Mouse (Mus musculus) right cerebral cortex, postnatal 10 days (tissue): ENCODE results near the gene Shoc2.
A peak's percentile ranks its signal among the peaks of the same experiment; 100 is the strongest.

Experiments used
- DNase-seq, 2 experiments: peaks; one replicate each; pipeline ENCODE4 v3.0.0; 2021; ENCODE audit warnings: low spot score in 2 of 2

Shoc2 gene

DNA sequence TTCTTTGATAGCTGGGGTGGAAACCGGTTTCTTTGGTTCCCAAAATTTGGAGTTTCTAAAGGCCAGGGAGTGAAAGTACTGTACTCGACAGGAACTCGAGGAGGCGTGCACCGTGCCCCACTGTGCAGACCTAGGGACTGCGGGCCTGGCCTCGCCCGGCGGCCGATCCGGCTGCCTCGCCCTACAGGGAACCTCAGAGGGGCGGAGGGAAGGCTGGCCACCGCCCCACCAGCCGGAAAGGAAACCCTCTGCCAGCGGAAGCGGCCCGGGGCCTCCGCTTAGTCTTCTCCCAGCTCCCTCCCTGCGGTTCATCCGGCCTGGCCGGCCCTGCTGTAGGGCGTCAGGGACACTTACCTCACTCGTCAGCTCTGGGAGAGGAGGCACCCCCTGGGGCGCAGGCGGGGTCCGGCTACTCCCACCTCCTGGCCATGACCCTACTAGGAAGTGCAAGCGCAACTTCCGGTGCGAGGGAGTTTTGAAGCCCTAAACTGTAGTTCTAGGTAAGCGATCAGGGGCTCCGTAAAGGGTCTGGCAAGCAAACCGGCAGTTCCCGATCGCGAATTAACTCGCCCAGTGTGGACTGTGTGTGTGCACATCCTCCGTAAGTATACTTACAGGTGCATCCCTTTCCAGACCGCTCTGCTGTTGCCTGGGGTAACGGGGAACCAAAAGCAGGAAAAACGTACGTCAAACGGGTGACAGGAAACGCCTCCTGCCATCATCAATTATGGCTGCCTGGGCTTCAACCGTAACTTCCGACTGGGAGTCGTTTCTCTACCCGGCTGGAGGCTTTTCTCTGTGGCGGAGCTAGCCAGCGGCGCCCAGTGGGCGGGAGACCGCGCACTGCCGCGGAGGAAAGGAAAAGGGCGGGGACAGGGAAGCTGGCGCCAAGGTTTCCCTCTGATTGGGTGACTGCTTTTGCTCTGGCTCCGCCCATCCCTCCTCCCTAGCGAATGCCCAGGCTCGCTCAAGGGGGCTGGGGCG lies at the start of gene Shoc2, which contains the start of gene Bbip1:
Gene Shoc2, plus strand, starts transcription at position 505 of the 984 bp plus-strand sequence.
Gene Bbip1, minus strand, starts transcription at position 826 of the 984 bp plus-strand sequence.
- peak; percentile 99 to 100 for DNase-seq

DNA sequence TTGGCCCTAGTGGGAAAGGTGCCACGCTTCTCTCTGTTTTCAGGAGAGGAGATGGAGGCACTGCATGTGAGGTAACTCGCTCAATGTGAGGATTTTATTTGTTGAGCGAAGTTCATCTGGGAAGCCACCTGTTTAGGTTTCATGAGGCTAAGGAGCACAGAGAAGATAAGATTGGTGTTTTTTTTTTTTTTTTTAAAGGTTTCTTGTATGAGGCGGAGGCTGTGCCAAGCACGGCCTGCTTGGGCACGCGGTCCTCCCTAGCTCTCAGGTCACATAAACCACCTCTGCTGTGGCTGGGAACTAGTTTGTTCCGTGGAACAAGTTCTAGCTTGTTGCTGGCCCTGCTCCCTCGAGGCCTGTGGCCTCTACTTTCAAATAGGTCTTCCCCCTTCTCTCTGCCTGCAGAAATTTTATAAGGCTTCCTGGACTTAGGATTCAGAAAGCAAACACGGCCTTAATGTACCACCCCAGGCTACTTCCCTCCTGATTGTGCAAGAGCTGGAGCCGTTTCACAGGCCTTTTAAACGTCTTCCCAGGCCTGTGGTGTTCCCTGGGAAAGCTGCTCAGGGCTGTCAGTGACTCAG lies 49.5 kb upstream of the Shoc2 start:
- no peak for DNase-seq

DNA sequence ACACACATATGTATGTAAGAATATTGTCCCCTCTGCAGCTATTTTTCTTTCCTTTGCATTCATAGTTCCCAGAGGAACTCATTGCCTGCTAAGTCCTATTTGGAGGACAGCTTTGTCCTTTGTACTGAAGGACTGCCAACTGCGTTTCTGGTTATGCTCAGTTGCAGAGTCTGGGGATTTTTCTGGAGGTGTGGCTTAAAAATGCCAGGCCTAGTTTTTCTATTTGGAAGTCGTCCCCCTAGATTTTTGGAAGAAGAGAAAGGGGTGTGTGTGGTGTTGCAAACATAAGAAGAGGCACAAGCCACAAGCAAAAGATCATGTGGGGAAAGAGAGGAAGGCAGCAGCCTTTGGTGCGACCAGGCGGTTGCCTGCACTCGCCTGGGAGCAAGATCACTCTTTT lies 46.1 kb upstream of the Shoc2 start:
- peak in 1 of 2 experiments; percentile 26 for DNase-seq

DNA sequence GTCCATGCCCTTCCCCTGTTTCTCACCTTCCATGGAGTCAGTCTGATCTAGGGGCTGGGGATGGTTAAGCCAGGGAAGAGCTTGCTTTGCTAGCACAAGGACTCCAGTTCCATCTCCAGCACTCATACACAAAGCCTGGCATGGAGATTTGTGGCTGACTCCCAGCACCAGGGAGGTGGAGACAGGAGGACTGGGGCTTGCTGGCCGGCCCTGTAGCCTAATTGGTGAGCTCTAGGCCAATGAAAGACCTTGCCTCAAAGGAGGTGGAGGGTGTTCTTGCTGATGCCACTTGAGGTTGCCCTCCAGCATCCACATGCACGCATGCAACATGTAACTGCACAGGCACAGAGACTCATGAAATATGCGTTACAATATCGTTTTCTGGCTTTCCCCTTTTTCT lies 45.6 kb upstream of the Shoc2 start:
- peak in 1 of 2 experiments; percentile 32 for DNase-seq

DNA sequence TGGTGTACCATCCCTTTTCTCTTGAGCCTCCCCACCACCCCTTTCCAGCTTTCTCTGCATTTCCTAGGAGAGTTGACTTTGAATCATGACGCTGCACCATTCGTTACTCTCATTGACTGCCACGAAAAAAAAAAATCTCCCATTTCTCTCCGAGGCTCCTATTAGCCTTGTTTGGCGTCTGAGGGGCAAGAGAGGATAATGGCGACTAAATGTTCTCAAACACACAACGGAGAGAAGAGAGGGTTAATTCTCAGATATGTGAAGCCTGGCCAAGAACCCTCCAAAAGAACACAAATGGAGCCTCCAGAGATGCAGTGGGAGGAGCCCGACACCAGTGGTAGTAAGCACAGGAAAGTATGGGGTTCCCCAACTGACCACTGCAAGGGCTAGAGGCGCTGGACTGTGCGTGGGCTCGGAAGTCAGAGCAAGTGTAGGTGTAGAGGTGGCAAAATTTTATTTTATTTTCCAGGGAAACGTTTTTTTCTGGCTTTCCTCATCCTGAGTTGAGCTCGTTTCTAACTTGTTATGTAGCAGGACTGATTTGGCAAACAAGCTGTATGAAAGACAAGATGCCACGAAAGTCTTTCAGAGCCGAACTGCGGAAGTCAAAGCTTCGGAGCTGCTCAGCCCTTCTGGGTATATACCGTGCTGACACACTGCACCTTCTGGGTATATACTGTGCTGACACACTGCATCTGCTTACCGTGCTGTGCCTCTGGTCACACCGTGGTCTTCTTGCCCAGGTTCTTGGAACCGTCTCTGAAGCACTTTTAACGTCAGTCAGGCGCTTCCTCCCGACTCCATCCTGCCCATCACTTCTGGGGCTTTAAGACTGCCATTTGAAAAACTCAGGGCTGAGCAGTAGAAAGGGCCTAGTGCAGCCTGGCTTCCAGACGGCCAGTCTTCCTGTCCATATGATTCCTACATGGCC lies 44.9 kb upstream of the Shoc2 start:
- DNase-seq: peak in 1 of 2 experiments; percentile 17

DNA sequence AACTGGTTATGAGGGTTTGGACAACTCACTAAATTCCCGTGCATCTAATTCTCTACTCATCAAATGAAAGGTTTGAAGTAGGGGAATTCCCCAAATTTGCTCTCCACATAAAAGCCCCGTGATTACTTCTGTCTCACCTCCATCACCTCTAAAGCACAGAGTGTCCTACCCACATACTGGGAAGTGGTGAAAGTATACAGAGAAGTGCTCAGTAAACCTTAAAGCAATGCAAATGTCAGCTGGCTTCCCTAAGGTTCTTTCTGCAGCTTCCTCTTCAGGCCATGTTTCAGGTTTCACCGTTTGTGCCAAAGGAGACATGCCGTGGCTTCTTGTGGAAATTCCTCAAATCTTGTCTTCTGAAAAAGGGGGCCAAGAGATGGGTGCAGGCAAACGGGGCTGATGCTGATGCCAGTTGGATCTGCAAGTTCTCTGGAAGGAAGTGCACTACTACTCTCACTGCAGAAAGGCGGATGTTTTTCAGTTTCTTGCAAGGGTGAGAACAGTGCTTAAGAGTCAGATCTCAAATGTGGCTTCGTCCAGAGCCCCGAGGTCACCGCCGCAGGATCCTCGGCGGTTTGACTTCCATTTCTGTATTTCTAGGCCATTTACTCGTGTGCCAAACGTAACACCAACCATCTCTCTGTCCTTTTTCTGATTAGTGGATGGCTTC lies 44.0 kb upstream of the Shoc2 start:
- peak in 1 of 2 experiments; percentile 17 for DNase-seq

DNA sequence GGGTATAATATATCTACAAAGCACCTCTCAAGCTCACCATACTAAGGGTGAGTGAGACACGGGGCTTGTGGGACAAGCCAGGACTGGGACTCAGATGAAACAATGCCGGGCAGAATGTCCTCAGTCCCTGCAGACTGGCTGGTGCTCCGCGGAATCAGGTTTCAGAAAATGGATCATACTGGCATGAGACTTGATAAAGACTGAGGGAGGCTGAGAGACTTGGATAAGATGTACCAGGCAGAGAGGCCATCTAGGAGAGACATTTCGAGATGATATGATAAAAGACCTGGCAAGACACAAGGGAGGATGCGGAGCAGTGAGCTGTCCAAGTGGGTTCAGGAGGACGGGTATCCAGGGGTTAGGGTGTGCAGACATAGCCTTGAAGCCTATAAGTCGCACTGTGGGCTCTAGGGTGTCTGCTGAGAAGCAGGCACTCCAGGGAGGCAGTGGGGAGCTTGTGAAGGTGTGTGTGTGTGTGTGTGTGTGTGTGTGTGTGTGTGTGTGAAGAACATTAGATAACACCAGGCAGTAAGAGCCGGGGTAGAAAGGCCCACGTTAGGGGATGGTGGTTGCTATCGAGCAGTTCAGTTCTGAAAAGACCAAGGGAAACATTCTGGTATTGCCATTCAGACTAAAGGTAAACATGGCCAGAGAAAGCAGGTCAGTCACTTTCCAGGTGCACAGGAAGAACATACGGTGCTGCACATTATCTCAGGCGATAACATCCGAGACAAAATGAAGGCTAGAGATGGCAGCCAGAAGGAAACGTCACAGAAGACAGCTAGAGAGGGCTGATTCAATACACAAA lies 42.0 kb upstream of the Shoc2 start:
- peak in 1 of 2 experiments; percentile 29 for DNase-seq

DNA sequence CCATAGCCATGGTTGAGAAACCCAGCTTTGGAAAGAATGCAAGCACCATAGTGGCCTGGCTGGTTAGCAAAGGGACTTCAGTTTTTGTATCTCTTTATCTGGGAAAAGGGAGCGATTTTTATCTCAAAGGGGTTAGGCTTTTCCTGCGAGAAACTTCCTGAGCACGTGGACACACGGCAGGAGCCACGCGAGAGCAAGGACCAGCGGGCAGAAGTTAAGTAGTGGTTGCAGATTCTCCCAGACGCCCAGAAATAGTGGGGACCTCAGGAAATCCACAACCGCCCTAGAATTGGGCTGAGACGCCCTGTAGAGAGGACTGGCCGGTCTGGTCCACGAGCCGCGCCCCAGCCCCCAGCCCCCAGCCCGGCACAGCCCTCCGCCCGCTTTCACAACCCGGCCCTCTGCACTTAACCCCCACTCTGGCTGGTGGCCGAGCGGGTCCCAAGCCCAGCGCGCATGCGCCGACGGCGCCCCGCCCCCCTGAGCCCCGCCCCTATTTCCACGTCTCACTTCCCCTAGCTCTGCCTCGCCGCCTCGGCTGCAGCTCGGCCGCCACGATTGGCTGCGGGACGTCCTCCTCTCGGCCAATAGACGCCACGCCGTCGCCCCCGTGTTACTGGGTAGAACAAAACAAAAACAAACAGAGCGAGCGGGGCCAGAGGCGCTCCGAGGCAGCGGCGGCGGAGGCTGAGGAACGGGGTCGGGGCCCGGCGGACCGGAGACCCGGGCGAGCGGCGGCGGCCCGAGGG lies 41.2 kb upstream of the Shoc2 start:
- peak; percentile 98 for DNase-seq

DNA sequence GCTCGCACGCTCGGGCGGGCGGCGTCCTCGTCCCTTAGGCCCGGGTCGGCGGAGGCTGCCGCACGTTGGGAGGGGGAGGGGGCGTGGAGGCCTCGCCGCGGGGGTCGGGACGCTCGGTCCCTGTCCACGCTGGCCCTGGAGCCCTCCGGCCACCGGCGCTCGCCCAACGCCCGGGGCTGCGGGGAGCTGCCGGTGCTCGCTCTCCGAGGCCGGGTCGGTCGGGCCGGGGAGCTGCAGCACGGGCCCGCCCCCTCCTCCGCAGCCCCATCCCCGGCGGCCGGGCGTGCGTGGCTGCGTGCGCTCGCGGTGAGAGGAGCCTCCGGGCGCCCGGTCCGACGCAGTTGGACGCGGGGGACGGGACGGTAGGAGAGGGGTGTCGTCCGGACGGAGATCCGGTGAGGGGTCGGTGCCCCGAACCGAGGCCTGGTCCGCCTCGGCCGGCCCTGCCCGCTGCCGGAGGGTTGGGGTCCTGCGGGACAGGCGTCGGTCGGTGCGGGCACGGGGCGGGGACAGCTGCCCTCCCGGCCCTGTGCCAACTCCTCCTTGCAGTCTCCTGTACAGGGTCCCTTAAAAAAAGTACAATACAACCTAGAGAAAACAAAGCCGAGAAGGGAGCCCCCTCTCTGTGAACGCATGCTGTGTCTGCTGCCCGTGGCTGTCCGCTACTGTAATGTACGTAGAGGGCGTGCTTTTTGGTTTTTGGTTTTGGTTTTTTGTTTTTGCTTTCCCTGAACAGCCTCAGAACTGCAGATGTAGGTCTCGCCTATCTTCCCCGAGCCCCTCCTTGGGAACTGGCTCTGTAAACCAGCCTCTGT lies 40.4 kb upstream of the Shoc2 start:
- DNase-seq: peak; percentile 67 to 77

DNA sequence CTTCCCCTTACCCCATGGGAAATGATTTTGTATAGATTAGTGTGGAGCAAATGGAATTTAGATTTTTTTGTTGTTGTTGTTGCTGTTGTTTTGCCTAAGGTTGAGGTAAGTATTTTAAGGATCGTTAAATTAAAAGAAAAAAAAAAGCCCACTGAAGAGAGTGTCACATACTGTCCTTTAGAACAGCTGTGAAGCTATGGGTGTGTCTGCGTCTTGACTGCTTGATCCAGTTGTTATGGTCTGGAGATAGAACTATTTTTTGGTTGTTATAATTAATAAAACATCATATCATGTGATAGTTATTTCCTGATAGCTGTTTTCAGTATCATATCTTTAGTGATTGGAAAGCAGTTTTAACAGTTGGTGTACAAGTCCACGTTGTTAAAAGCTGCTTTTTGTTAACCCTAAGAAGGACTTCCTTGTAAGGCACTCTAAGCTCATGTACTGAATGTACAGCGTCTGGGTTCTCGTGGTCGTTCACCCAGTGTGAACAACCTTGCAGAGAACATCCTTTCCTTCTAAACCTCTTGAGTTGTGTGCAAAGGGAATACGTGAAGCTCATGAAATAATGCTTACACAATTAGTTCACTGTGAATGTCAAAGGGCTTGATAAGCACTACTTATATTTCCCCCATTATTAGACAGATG lies 39.1 kb upstream of the Shoc2 start:
- DNase-seq: peak in 1 of 2 experiments; percentile 17

DNA sequence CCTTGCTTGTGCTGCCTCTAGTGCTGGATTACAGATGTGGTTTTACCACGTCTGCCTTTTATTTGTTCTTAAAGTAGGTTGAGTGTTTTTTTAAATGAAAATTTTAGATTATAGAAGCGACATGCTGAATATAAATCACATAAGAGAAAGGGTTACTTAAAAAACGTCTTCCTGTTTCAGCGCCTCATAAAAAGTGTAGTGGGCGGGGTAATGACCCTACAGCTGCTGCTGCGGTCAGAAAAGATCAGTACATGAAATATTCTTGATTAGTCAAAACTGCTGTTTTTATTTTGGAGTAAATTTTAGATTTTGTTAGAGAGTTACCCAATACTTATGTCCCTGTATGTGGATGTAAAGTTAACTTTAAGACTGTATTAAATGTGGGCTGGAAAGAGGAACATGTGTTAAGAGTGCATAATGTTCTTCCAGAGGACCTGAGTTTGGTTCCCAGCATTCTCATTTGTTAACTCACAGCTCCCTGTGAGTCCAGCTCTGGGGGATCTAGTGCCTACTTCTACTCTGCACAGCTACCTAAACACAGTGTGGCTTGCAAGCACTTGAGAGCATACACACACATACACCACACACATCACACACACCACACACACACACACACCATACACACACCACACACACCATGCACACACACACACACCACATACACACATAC lies 37.9 kb upstream of the Shoc2 start:
- DNase-seq: peak in 1 of 2 experiments; percentile 17

DNA sequence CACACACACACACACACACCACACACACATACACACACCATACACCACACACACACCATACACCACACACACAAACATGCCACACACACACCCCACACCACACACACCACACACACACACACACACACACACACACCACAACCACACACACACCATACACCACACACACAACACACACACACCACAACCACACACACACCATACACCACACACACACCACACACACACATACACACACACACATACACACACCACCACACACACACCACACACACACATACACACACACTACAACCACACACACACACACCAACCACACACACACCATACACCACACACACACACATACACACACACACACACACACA lies 37.4 kb upstream of the Shoc2 start:
- DNase-seq: peak in 1 of 2 experiments; percentile 14

DNA sequence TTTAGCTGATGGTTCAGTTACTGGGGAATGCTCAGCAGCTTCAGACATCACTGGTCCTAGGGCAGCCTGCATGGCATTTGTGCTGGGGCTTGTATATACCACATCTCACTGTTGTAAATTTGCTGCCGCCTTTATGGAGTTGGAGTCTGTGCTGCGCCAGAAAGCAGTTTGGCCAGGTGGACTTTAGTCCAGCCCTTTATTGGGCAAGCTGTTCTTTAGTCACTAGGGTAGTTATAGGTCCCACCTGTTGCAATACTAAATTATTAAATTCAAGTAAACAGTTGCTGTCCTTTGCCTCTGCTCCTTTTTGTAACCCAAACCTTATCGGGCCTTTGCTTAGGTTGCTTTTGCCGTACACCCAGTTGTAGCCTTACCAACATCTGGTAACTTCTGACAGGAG lies 29.2 kb upstream of the Shoc2 start:
- DNase-seq: peak in 1 of 2 experiments; percentile 15

DNA sequence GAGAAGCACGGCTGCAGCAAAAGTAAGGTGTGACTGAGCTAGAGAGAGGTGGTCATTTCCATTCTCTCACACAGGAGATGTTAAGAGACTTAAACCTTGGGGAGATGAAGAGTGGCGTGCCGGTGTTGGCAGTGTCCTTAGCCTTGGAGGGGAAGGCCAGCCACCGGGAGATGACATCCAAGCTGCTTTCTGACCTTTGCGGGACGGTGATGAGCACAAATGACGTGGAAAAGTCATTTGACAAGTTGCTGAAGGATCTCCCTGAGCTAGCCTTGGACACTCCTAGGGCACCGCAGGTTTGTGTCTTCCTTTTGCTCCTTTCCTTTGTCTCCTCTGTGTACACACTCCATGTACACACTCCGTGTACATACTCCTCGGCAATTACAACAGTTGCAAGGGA lies 24.6 kb upstream of the Shoc2 start:
- DNase-seq: peak in 1 of 2 experiments; percentile 14

DNA sequence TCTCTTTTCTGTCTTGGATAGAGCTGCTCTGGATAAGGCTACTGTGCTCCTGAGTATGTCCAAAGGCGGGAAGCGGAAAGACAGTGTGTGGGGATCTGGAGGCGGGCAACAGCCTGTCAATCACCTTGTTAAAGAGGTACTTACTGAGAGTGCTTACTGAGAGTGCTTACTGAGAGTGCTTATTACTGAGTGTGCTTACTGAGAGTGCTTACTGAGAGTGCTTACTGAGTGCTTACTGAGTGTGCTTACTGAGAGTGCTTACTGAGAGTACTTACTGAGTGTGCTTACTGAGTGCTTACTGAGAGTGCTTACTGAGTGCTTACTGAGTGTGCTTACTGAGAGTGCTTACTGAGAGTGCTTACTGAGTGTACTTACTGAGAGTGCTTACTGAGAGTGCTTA lies 22.1 kb upstream of the Shoc2 start:
- peak in 1 of 2 experiments; percentile 17 for DNase-seq

DNA sequence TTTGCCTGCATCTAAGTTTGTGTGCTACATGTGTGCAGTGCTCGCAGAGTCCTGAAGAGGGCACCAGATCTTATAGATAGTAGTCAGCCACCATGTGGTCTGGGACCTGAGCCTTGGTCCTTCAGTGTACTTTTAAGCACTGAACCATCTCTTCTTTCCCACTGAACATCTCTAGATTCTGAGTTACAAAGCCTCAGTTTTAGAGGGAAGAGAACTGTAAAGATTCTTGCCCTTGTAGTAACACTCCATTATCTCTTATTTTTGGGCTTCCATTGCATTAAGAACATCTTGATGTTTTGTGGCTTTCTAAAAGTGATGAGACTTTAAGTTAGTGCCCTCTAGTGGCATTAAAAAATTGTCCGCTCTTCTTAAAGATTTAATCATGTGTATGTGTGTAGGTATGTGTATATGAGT lies 18.8 kb upstream of the Shoc2 start:
- peak in 1 of 2 experiments; percentile 32 for DNase-seq

DNA sequence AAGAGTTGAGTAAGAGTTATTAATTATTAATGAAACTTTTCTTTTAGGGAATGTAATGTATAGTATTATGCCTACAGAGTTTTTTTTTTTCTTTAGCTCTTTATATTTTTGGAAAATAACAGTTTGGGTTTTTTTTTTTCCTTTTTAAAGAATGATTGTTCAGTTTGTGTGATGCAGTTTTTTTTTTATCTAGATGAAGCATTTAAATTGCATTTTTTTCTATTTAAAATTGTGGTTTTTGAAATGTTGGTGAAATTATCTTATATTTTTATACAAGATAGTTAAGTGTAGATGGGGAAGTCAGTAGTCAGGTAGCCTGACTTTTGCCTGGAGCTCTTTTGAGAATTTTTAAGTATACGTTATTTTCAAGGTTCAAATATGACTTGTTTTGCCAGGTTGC lies 17.4 kb upstream of the Shoc2 start:
- no peak for DNase-seq

DNA sequence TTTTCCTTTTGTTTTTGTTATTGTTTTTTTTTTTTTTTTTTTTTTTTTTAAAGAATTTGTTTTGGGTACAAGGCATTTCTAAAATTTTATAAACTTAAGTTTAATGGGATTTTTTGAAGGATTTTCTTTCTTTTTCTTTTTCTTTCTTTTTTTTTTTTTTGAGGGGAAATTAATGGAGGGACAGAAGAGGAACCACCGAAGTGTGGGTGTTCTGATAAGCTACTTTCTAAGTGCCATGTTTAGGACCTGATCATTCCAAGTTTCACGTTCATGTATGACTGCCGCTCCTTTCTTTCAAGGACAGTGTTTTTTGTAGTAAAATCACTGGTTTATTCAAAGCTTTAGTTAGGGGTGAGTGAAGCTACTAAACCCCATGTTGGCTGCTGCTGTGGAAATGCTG lies 14.9 kb upstream of the Shoc2 start:
- no peak for DNase-seq
